Mouse (Mus musculus) gastrocnemius, postnatal 36 days (tissue): ENCODE data around the gene Tanc1. TPM values are rescaled to one million over a fixed set of nuclear protein-coding genes. Genes with fewer than 3 reads are reported as not detected.
A peak's percentile ranks its signal among the peaks of the same experiment; 100 is the strongest.

Source experiments
- DNase-seq, 2 experiments: peaks; one replicate each; pipeline ENCODE4 v3.0.0; 2022
- intact Hi-C: fragments of 180-260 bp; cut with DNase I; formaldehyde crosslinking; loops from one replicate; pipeline ENCODE4 v1.15.1; 2025
- total RNA-seq, 2 experiments: library from RNA; stranded (reverse); gene quantifications; 2 replicates each; pipeline ENCODE4 v1.2.3; 2021

The Tanc1 gene
- total RNA-seq, 2 experiments from 2014 or later = 6.8 to 8.3 TPM

DNA sequence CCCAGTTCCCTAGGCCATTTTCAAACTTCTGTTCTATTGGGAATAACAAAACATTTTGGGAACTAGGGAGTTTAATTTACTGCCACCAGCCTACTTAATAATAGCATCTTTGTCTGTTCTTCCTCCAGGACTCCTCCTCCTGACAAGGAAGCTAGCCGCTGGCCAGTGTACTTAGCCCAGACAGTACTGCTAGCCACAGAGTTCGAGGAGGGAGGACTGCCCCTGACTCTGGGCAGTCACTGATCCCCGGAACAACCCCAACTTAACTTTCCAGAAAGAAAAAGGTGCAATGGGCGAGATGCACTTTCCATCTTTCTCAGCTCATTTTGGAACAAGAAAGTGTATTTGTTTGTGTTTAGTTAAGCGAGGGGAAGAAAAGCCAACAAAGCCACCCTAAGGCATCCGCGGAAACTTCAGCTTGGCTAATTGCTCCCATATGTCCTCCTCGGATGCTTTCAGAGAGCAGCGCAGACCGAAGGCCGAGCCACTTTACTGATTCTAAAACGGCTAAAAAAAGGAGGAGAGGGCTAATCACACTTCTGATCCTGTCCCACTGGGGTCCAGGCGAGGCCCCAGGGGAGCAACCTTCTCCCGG lies 529 bp upstream of the Tanc1 start:
- intact Hi-C loops = no loop called here
- DNase-seq = no peak

DNA sequence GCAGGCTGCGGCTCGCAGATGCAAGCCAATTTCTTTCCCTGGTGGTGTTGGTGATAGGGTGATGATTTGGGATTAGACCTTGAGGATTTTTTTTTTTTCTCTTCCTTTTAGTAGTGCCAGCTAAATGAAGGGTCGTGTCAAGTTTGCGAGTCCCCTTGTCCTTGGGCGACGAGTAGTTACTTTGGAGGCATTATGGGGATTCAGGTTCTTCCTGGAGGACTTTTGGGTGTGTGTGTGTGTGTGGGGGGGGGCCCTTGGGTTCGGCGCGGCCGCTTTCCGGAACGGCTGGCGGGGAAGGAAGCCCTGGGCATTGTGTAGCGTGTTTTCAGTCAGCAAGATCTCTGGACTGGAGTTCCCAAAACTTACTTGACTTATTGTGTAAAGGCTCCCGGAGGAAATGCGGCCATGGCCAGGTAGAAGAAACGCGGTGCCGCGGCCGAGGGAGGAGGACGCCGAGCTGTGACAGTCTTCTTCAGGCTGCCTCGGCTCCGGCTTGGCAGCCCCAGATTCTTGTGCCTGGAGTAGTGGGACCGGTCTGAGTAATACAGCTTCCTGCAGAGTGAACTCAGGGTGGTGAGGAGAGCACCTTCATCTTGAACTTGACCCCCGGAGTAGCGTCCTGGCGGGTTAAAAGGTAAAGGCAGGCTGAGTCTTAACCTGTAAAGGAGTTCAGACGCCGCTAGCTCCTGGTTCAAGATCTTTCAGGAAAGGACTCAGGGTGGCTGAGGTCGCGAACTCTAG lies 1.1 kb downstream of the Tanc1 start:
- intact Hi-C loops = no loop called here
- peak in 1 of 2 experiments; percentile 37 for DNase-seq

DNA sequence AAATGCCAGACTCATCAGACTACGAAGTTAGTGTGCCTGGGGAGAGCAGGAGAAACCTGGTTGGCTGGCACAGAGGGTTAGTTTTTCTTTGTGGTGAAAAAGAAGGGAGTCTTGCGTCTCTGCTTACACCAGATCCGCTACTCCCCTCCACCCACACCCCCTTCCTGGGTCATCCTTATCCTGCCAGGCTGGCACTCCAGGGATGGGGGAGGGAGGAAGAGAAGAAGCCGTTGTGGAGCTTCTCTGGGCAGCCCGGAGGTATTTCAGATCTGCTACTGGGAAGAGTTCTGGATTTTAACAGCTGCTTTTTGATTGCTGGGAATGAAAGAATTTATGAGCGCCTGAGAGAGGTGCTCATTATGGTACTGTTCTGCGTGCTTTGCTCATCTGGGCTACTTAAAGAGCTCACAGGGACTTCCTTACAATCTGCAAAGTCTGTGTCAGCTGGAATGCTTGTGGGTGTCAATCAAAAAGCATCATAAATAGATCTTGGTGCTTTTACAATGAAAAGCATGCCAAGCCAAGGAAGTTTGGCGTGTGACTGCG lies 1.7 kb downstream of the Tanc1 start:
- DNase-seq = no peak
- intact Hi-C loops = no loop called here

DNA sequence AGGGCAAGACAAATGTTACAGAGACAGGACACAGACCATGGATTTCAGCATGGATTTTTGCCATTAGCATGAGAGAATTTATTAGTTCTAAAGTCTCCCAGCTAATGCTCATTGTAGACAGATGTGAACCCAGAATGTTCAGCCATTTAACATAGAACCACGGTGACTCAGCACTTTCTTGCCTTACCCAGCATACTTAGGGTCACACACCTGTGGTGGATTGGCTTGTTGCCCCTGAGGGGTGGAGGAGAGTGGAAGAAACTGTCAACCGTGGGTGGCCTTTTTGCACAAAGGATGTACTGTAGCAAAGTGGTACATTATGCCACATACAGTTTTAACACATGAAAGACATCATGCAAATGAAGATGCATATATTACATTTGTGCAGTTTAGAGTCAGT lies 5.0 kb downstream of the Tanc1 start:
- no peak for DNase-seq
- intact Hi-C loops = no loop called here

DNA sequence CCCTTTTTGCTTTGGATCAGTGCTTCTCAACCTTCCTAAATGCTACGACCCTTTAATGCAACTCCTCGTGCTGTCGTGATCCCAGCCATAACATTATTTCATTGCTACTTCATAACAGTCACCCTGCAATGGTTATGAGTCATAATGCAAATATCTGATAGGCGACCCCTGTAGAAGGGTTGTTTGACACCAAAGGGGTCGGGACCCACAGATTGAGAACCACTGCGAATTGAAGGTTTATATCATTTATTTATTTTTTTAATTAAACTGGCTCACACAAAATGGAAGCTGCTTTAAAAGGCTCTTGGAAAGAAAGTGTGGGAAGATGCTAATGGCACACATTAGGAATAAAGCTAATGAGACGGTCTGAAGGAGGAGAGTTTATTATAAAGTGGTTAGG lies 7.2 kb downstream of the Tanc1 start:
- intact Hi-C loops = no loop called here
- no peak for DNase-seq

DNA sequence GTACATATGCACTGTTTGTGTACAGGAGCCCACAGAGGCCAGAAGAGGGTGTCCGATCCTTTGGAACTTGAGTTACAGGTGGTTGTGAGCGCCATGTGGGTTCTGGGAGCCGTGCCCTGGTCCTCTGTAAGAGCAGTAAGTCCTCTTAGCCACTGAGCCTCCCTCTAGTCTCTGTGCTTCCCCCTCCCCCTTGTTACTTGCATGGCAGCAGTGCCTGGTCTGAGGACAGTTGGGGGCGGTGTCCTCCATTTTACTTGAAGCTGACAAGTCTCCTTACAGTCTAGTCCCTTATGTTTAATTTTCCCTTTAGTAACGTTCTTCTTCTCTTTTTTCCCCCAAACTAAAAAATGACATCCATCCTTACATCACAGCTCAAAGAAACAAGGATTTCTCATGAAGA lies 8.8 kb downstream of the Tanc1 start:
- intact Hi-C loops = no loop called here
- no peak for DNase-seq

DNA sequence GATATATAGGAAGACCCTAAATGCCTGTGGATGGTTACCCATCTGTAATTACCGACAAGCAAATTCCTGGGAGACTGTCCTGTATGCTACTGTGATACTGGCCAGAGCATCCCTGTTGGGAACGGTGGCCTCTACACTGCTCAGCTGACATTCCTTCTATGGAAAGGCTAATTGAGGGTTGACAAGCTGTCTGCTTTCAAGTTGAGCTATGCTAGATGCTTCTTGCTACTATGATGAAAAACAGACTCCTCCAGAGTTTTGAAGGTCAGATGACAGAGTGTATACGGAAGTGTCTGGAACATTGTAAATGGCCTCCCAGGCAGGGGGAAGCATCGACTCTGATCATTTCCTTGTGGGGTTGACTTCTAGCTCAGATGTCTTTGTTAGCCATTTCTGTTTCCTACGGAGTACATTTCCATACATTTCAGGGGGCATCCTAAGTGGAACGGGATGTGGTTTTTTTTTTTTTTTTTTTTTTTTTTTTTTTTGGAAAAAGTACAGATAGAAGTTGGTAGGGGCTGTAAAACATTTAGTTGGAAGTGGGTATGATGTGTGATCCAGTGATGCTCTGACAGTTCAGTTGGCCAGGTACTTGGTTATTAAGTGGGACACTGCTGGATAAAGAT lies 10.8 kb downstream of the Tanc1 start:
- DNase-seq = no peak
- intact Hi-C loops = no loop called here

DNA sequence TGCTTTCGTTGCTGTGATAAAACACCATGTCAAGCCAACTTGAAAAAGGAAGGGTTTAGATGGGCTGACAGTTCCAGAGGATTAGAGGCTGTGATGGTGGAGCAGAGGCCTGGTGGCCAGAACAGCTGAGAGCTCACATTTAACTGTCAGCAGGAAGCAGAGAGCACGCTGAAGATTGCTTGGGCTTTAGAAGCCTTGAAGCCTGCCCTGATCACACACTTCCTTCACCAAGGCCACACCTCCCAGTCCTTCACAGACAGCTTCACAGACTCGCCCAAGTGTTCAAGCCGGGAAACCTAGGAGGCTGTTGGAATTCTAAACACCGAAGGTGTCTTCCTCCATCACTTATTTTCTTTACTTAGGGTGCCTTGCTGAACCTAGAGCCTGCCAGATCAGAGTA lies 12.0 kb downstream of the Tanc1 start:
- DNase-seq = no peak
- intact Hi-C loops = no loop called here

DNA sequence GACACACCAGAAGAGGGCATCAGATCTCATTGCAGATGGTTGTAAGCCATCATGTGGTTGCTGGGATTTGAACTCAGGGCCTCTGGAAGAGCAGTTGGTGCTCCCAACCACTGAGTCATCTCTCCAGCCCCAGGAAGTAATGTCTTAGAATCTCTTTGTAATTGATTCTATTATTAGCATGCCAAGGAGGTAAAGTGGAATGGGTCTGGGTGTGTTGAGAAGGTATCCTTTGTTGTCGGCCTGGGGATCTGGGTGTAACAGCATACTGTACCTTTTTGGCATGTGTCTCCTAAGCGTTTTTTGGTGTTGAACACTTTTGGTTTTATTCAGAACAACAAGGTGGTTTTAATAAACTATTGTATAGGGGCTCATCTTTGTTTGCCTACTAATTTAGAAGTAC lies 13.6 kb downstream of the Tanc1 start:
- DNase-seq = no peak
- intact Hi-C loops = no loop called here

DNA sequence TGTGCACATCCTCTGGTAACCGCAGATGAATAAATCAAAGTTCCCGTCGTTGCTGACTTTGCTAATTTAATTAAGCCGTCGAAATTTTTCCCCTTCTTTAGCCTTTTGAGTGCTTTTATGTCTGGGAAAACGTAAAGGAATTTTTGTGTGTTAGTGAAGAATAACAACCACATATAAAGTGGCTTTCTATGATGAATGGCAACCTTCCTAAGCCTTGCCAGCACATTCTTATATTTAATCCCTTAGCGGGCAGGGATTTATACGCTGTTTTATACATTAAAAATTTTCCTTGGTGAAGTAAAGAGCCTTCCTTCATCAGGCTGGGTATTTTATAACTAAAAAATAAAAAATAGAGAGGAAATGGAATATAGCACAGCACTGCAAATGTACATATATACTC lies 14.1 kb downstream of the Tanc1 start:
- intact Hi-C loops = no loop called here
- DNase-seq = no peak

DNA sequence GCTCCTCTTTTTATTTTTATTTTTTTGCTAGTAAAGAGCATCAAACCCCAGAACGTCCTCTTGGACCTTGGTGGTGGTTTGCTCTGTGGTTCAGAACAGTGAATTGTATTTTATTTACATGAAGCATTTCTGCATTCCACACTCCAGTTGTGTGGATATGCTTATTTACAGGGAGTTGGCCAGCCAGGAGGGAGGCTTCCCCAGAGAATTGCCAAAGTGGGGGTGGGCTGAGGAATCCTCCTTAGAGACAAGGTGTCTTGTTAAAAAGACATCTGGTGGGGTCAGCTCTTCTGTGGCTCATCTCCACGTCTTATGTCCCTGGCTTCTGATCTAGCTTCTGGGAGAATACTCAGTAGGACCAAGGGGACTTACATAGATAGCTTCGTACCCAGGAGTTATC lies 14.6 kb downstream of the Tanc1 start:
- intact Hi-C loops = no loop called here
- DNase-seq = no peak

DNA sequence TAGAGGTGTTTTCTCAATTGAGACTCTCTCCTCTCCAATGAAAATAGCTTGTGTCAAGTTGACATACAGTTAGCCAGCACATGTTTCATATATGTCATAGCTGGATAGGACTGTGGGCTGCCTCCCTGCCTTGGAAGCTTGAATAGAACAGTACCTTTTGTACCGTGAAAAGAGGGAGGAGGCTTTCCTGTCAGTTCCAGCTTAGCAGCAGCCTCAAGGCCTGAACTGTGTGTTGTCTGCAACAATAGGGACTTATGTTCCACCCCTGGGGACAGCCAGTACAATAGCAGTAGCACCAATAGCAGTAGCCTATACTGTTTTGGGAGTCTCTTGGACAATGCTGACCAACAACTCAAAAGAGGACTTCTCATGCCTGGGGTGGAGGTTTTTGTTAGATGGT lies 15.7 kb downstream of the Tanc1 start:
- intact Hi-C loops = no loop called here

DNA sequence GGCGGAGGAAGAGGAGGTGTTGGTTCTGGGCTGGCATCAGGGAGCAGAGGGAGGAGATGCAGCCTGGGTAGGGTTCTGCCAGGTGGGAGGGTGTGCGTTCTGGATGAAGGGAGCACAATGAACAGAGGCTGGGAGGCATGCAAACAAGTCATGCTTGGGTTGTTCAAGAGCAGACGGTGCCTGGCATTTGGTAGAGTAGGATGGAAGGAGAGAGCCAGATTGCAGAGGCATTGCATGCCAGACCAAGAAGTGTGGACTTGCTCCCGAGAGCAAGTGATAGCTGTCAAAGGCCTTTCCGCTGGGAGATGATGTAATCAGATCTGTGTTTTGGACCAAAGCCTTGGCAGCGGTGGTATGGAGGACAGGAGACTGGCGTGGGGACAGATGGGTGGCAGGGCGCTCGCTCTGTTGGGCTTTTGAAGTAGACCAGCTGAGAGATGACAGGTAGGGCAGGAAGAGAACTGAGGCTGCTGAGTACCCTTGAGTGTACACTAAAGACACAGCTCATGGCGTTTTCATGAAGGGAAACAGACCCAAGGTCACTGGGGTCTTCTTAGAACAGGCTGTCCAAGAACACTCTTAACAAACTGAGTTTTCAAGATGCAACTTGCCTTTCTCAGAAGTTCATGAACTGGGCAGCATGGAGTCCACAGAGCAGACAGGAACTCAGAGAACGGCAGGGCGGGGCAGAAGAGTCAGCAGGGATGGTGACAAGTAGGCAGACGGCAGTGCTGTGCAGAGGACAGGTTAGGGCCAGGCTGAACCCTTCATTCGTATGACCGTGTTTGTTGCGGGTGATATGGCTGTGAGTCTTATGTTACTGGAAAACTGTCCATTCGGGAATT lies 16.4 kb downstream of the Tanc1 start:
- intact Hi-C loops = no loop called here
- peak in 1 of 2 experiments; percentile 33 for DNase-seq

More for the DNA sequence above, 15.7 kb downstream of the Tanc1 start:
- DNase-seq = no peak

DNA sequence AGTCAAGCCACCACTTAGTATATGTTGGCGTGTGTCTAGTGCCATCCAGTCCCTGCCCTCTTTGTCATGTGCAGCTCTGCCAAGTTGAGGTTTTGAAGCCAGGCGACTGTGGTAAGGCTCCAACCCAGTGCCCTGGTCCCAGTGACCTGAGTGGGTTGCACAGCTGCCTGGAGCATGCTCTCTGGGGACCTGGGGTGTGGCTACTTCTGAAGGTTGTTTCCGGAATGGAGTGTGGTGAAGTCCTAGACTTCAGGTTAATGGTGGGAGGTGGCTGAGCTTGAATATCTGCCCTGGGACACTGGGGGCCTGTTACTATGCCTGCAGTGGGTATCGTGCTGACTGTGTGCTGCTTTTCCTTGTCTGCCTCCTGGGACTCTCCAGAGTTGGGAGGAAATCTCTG lies 18.0 kb downstream of the Tanc1 start:
- DNase-seq = no peak
- intact Hi-C loops = no loop called here

DNA sequence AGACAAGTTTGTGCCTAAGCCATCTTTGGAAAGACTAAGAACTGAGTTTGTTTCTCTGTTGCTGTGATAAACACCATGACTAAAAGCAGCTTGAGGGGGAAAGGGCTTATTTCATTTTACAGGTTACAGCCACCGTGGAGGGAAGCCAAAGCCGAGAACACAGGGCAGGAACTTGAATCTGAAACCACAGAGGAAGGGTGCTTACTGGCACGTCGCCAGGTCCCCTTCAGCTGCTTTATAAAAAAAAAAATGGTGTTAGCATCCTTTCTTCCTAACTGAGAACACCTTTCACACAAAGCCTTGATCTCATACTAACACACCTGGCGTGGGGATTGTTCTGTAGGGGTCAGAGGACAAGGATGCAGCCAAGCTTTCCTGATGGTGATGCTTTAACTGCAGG lies 19.6 kb downstream of the Tanc1 start:
- intact Hi-C loops = no loop called here
- DNase-seq = no peak

DNA sequence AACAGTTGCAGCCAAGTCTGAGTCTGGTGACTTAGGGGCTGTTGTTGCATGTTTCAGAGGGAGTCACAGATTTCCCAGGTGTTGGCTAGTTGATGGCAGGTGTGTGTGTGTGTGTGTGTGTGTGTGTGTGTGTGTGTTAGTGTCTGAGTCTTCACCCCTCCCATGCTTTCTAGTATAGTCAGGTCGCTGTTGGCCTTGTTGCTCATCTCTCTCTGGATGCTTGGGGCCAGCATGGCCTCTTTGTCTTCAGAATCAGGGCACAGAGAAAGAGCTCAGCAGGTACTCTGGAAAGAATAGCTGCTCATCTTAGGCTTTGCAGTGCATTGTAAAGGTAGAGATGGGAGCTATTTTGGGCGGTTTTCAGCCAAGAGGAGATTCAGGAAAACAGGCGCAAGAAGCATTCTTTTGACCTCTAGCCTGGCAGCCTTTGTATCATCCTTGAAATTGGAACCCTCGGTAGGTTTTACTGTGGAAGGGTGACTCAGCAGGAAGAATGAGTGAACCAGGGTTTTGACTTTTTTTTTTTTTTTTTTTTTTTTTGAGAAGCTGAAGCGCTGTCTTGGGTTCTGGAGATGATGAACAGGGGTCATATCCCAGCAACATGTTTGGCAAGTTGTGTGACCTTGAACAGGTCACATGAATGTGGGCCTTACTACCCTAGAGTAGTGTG lies 22.1 kb downstream of the Tanc1 start:
- intact Hi-C loops = no loop called here
- no peak for DNase-seq

DNA sequence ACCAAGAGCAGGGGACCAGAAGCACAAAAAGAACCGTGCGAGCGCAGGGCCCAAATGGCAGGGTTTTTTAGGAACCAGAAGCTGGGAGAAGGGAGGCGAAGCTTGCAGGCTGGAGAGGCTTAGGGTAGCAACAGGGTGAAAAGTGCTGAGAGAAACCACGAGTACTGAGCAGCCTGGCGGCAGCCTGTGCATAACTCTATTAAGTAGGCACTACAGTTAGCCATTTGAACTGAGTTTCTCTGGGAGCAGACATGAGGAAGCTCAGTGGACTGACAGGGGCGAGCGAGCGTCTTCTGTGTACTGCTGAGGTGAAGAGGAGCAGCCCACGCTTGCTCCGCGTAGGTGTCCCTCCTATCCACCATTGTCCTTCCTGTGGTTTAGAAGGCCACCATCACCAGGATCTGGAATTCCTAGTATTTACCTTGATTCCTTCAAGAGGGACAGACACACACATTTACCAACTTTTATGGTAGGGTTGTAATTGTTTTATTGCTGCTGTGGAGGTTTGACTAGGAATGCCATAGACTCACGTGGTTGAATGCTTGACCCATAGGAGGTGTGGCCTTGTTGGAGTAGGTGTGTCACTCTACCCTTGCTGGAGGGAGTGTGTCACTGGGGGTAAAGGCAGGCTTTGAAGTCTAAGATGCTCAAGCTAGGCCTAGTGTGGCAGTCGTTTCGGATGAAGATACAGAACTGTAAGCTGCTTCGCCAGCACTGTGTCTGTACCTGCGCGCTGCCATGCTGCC lies 25.4 kb downstream of the Tanc1 start:
- intact Hi-C loops = no loop called here
- no peak for DNase-seq

DNA sequence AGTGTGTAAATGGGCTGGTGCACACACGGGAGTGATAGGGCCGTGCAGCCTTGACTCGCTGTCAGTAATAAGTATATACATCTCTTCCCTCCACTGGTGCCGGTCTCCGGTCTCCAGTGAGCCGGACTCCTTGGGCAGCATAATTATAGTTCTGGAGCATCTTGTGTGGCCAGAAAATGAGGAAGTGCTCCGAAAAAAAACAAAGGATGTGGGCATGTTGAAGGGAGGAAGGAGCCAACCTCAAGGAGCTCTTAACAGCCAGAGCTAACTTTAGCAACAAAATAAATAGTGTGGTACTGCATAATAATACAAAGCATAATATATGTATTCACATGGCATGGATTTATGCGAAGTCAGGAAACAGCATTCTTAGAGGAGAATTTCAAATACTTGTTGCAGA lies 30.9 kb downstream of the Tanc1 start:
- intact Hi-C loops = no loop called here
- DNase-seq = no peak

DNA sequence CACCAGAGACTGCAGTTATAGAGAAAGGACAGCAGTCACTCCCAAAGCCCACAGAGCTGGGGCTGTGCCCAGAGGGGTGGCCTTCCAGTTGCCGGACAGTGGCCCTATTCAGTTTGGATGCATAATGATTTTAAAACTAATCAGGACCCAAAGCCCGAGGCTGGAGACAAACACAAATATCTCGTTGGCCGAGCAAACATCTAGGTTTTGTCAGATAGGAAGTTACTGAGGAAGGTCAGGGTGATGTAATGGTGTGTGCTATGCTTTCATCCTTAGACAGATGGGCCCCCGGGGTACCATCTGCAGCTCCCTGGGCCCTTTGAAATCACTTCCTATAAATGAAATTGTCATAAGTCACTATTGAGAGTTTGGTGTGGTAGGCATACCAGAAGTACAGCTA lies 33.0 kb downstream of the Tanc1 start:
- DNase-seq = no peak
- intact Hi-C loops = no loop called here

DNA sequence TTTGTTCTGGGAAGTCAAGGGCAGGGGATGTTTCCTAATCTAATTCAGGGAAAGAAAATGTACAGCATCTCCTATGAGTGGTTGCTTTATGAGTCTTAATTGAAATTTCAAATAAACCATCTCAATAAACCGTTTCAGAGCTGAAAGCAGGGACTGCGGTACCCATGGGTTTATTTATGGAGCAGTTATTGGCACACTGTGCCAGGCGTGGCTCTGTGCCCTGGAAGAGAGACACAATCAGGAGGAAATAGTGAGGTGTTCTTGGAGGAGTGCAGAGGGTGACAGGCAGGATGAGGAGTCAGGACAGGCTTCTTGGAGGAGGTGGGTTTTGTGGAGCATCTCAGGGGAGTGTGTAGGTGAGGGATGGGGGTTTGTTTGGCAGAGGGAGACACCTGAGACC lies 33.7 kb downstream of the Tanc1 start:
- intact Hi-C loops = no loop called here
- no peak for DNase-seq
